Mouse (Mus musculus): ENCODE measurements around the gene Ankrd2.
A peak's percentile ranks its signal among the peaks of the same experiment; 100 is the strongest.

The Ankrd2 gene

DNA sequence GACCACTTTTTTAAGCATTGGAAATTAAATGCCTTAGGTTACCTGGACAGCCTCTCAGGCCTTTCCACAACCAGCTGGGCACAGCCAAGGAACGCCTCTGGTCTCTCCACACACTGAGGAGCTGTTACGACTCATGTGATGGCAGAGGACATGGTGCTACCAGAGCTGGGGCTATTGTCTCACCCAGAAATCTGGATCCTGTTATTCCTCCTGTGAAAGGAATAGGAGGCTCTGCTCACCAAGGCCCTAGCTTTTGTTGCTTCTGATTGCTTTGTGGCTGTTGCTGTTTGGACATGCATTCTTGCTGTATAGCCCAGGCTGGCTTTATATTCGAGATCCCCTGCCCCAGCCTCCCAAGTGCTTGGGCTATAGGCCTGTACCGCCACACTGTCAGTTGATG is 19.5 kb upstream of the Ankrd2 start:
- DNase-seq: no peak

DNA sequence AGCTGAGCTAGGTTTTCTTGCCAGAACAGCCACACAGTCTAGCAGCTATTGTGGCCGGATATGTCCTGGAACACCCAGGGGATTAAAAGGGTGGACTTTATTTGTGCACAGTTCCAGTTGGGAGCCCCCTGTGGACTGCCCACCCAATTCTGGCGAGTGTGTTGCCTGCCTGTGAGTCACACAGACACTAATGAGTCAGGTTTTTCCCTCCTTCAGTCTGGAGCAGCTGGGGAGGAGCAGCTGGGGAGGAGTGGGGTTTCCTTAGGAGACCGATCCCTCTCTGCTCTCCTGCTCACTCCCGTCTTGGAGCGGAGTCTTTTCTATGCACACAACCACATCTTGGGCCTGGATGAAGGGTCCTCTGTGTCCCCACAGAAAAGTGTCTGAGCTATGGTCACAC is 19.0 kb upstream of the Ankrd2 start:
- no peak for DNase-seq

DNA sequence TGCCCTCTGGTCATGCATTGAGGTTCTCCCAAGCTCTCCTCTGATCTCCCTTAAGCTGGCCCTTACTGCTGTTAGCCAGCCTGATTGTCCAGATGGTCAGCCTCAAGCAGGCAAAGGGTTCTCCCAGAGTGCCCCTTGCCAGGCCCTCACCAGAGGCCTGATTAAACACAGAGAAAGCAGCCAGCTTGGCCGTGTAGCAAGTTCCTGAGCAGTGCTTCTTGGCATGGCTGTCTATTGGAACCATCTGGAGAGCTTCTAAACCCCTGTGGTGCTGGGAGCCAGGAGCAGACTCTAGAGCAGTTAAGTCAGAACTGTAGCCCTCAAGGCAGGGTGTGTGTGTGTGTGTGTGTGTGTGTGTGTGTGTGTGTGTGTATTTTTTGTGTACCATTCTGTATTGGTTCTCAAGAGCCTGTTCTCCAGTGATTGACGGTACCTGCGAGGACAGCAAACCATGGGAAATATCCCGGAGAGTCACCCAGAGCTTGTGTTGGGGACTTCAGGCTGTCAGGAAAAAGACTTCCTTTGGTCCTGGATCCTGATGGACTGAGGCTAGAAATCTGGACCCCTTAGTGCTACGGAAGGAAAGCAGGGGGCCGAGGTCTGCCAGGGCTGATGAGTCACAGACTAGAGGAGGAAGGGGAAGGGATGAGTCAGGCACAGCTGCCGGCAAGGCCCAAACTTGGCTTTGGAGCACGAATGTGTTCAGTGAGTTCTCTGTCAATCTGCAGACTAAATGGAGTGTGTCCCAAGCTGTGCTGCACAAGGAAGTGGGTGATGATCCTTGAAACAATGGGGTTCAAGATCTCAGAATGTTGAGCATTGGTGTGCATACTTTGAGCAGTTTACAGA is 18.2 kb upstream of the Ankrd2 start:
- peak; percentile 72 for DNase-seq

DNA sequence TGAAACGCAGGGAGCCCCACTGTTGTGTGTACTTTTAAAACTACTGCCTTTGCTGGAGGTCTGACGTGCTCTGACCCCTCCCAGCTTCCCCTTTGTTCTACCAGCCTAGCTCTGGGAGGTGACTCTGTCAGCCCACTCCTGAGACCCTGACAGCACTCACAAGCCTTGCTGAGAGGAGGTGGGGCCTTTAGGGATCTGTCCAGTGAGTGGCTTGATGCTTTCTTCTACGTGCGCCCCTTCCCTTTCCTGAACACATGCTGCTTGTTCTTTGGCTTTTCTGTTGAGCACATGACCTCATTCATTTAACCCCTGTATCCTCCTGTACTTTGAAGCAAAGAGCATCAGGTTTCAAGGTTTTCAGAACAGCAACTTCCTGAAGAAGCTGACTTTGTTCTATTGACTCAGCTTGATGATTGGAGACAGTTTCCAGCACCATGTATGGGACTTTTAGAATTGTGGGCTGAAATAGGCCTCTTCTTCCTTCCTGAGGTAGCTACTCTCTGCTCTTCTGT is 16.7 kb upstream of the Ankrd2 start:
- DNase-seq: no peak

DNA sequence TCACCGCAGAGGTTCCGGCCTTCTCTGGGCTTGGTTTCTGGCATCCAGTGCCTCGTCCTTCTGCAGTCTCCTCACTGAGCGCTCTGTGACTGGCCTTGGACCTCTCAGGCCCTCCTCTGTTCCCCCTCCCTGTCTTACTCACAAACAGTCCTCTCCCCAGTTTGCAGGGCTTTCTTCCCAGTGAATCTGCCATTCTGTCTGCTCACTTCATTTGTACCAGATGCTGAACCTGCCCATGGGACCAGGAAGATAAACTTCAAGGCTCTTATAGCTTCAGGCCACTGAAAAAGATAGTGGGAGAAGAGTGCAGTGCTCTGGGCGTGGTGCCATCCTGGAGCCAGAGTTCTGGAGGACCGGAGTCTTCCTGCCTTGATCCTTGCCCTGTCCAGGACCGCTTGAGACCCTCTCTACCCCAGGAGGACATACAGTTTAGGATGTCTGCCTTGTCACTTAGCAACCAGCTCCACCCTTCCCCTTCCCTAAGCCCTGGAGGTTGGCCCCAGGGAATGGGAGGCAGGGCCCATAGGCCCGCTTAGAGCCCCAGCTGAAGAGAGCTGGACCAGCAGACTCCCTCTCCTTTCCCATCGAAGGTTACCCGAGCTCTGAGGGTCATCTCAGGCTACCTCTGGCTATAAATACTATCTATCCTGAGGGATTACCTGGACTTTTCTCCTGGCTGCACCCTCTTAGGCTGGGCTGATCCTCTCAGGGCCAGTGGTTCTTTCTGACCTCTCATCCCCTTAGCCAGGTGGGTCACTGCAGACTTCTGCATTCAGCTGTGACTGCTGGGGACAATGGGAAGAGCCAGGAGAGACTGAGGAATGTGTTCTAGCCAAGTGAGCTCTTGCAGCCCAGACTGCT is 13.9 kb upstream of the Ankrd2 start:
- peak; percentile 50 for DNase-seq

DNA sequence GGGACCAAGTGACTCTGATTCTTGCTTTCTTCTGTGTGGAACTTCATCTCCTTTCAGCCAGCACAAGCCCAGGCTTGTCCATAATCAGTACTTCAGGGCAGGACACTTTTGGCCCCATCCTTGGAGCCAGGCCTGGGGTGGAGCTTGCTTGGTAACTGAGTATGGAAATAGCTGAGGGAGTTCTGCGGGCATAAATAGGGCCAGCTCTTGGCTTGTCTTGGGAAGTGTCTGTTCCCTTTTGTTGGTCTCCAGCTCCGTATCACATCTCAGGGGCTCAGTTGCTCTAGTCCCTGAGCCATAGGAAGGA is 13.3 kb upstream of the Ankrd2 start:
- no peak for DNase-seq

DNA sequence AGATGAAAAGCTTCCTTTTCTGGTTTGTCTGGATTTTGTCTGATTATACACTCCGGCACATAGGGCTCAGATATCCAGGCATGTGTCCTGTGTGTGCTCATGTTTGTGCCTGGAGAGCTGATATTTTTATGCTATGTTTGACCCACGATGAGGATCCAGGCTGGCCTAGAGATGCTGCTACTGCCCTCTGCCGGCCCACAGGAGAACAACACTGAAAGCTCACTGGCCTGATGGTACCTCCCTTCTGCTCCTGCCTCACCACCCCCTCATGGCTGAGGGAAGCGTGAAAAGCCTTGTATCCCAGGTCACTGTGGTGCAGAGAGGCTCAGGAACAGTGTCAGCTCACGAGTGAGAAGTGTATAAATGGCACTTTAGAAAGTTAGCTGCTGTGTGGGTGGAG is 9.6 kb upstream of the Ankrd2 start:
- DNase-seq: peak; percentile 84

DNA sequence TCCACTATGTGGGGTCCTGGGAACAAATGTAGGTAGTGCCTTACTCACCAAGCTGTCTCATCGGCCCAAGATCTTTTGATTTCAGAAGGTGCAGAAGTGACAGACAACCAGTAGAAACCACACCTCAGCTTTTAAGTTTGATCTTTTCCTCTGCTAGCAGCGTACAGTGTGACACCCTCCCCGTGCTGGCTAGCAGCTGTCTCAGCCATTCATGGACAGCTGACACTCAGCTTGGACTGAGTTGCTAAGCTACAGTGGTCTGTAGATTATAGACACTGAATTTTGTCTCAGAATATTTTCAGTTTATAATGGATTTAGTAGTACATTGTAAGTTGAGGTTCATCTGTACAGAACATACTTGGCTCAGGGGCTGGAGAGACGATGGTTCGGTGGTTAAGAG is 4.7 kb upstream of the Ankrd2 start:
- no peak for DNase-seq

DNA sequence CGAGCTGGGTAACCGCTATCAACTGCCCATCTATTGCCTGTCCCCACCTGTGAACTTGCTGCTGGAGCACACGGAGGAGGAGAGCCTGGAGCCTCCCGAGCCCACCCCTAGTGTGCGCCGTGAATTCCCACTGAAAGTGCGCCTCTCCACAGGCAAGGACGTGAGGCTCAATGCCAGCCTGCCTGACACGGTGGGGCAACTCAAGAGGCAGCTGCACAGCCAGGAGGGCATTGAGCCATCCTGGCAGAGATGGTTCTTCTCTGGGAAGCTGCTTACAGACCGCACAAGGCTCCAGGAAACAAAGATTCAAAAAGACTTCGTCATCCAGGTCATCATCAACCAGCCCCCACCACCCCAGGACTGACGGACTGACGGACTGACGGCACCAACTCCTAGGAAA is 2.2 kb upstream of the Ankrd2 start:
- no peak for DNase-seq

DNA sequence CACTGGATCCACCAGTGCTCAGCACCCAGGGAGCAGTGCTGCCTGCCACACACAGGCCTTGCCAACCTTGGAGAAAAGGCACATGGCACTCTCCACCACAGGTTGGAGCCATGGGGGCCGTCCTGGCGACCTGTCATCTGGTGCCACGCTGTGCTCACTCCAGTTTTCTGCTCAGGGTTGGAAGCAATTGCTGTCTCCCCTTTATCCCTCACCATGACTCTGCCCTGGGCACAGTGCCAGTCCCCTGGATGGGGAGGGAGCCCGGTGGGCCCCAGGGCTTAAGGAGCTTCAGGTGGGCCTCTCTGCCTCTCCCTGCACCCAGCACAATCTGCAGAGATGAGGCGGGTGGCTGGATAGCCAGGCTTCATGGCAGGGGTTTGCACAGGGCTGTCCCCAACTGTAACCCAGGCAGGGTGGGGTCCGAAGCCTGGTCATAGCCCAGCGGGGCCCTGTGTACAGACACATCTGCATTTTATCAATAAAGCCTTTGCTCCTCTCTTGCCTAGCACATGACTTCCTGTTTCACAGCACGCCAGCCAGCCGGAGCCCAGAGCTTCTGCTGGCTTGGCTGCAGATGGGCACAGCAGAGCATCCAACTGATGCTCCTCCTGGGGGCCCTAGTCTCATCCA is 1.5 kb upstream of the Ankrd2 start:
- no peak for DNase-seq

DNA sequence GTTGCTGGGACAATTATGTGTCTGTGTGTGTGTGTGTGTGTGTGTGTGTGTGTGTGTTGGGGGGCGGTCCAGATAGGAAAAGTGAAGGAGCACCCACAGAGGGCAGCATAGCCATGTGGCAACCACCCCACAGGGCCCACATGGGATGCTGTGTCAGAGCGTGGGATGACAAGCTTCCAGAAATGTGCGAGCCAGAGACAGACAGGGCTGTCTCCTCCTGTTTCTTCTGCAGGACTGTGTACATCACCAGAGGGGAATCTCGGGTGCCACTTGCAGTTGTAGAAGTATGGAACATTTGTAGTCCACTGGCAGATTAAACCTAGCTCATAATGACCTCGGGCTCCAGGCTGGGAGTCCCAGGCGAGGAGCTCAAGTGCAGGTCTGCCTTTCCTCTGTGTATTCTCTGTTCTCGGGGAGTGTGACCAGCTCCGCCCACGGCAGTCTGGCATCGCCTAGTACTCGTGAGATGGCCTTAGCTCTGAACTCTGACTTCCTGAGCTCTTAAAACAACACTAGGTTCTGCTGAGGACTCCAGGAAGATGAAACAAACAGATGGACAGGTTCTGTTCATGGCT is 832 bp upstream of the Ankrd2 start:
- DNase-seq: no peak

DNA sequence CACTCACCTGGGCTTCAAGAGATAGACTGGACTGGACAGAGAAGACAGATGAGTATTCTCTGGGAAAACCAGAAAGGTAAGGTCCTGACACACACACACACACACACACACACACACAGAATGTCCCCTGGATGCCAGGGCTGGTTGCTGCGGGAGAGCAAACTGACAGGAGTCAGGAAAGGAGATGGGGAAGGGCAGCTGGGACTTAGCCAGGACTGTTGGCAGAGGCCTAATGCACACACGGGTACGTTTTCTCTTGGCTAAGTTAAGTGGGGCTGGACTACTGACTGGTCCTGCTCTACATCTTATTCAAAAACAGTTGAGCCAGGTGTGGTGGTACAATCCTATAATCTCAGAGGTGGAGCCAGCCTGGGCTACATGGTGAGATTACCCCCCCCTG is 557 bp downstream of the Ankrd2 start:
- DNase-seq: no peak

DNA sequence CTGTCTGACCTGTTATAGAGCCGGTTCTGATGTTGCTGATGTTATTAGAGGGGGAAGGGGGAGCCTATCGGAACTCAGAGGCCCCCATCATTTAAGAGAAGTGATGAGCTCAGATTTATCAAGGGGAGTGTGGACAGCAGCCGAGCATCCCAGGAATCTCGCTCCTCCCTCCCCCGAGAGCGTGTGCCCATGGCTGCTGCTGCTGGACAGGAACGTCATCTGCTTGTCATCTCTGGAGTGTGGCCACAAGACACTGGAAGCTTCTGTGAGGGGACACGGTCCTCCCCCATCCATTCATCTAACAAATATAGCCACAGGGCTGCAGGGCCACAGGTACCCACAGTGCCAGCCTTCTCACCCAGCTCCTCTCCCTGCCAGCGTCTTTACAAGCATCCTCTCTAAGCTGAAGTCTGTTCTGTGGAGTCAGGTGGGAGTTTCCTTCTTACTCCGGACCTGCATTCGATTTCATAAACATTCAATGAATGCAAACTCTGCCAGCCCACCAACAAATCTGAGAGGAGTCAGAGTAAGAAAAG is 1.4 kb downstream of the Ankrd2 start:
- no peak for DNase-seq

DNA sequence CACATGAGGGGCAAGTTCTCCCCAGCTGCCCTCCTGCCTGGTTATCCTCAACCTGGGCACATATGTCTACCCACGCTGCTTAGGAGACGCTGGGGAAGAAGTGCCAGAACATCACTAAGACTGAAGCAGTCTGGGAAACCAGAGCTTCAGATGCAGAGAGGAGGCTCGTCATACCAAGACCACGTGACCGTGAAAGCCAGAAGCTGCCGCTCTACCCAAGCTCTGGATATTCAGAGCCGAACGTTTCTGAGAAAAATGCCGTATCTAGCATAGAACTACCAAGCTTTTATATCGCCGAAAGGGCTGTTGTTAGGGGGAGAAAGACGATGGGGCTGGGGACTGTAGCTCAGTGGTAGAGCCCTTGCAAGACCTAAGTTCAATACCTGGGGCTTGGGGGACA is 2.5 kb downstream of the Ankrd2 start:
- DNase-seq: no peak

DNA sequence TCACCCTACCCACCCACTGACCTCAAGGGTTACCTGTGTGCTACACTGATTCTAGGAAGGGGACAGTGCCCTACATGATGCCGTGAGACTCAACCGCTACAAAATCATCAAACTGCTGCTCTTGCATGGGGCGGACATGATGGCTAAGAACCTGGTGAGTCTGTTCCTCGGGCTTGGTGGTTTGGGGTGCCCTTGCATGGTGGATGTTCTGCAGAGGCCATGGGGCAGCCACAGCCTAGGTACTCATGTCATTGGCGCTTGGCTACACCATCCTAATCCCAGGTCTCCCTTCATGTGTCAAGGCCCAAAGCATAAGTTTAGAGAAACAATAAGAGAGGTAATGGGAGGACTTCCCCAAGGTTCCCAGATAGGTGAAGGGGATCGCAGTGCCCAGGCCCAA is 8.2 kb downstream of the Ankrd2 start:
- DNase-seq: no peak

DNA sequence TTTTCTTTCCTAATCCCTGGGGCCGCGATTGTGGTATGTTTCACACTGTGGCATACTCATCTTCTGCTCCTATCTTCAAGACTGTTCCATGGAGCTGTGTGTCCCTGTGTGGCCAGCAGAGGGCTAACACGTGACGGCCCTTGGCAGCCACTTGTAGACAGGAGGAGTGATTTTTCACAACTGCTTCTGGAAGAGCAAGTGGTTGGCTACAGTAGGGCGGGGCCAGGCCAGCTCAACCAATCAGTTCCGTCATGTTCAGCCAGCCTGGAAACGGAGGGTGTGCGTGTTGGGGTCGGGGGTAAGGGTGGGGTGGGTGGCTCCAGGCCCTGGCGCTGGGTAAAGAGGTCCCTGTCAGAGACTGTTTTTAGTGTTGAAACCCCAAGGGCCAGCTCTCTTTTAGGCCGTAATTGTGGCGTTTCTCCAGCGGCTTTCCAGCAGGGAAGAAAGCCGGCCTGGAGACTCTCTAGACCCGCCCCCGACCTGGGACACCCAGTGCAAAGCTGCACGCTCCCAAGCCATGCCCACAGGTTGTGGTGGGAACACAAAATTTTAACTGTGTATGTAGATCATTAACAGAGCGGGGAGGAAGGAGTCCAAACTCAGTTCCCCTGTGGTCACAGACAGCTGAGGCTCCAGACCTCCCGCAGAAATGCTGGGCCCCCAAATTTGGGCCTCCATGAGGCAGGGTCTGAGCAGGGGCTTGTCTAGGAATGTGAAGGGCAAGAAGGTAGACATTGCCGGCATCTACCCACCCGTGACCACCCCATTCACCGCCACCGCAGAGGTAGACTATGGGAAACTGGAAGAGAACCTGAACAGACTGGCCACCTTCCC is 9.7 kb downstream of the Ankrd2 start, which contains the start of gene Hoga1:
Gene Hoga1, plus strand, starts transcription at position 342 of the 834 bp plus-strand sequence.
- peak; percentile 90 for DNase-seq

DNA sequence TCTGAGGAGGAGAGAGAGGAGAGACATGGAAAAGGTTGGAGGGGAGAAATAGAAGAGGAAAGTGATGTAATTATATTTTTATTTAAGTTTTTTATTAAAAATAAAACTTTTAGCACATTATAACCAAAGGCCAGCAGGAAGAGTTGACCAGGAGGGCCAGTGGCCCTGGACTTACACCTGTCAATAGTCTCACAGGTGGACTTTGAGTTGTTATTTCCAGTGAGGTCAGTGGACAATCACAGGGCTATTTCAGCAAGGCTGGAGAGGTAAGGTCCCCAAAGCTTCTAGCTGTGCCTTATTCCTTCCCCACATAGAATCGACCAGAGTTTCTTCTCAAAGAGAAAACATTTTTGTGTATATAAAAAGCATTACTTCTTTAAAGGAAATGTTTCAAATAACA is 14.5 kb downstream of the Ankrd2 start:
- DNase-seq: no peak

DNA sequence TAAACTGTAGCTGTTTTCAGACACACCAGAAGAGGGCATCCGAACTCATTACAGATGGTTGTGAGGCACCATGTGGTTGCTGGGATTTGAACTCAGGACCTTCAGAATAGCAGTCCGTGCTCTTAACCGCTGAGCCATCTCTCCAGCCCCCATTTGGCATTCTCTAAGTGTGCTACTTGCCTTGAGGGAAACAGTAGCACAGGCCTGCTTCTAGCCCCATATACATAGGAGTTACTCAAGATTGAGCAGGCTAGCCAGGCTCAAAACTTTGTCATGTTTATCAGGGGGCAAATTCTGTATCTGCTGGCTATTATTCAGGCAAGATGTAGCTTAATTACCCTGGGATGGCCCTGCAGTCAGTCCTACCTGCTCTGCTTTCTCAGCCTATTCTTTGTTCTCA is 15.6 kb downstream of the Ankrd2 start:
- no peak for DNase-seq

DNA sequence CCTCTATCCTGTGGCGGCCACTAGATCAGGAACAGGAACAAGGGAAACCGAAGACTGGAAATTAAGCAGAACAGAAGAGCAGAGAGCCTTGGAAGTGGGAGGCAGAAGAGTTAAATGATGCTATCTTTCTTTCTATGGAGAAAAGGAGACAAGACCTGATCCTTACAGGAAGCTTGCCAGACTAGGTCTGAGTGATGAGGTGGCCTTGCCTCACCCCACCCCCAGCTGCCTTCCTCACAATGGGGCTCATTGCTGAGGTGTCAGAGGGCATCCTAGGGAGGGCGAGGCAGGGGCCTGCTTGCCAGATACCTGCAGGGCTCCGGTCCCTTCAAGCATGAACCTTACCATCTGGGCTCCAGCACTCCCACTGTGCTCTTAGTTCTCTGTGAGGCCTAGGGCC is 16.1 kb downstream of the Ankrd2 start, which contains the start of gene 4933411K16Rik:
Gene 4933411K16Rik, plus strand, starts transcription at position 301 of the 400 bp plus-strand sequence.
- no peak for DNase-seq

DNA sequence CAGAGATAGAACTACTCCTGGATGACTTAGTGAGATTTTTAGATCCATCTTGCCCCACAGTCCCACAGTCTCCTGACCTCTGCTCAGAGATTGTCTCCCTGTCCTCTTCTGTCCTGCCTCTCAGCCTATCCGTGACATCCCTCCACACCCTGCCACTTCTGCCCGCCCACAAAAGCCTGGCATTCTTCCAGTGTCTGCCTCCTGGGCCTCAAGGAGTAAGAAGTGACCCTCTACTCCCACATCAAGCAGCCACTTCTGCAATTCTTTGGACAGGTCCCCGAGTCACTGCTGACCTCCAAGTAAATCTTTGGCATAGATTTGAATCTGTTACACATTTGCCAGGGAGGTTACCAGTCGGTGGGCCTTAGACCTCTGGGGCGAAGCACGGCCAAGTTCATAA is 18.5 kb downstream of the Ankrd2 start:
- DNase-seq: no peak

DNA sequence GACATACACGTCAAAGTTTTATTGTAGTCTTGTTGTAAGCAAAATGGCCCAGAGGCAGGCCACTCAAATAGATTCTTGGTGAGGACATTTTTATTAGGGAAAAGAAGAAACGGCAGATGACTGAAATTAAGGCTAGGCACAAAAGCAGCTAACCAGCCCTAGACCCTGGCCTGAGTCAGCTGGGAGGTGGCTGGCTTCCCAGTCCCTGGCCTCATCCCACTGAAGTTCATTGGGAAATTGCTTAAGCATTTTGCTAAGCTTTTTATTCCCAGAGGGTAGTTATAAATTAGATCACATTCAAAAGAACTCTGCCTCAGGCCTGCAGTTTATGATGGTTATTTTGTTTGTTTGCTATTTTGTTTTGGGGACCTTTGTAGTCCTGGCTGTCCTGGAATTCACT is 20.1 kb downstream of the Ankrd2 start:
- no peak for DNase-seq

Measured in retina, postnatal 1 day (tissue).